Mouse (Mus musculus): ENCODE measurements around the gene Rapsn.
"Not testable (repeated sequence)": the region's sequence is repeated elsewhere in the genome, so short reads cannot be mapped to it uniquely, and the experiment has no call there.

Gene Rapsn

GRCm38 (mm10) chr2:91035385-91035784 lies at the start of gene Rapsn:
Rapsn (plus strand) TSS chr2:91035620.
- DNase-seq (ENCODE audit: low spot score in 2 of 2), result no peak

GRCm38 (mm10) chr2:90986055-90986454 lies 49.4 kb upstream of the Rapsn start:
- no peak for DNase-seq (ENCODE audit: low spot score in 2 of 2)

GRCm38 (mm10) chr2:91008536-91008935 lies 26.9 kb upstream of the Rapsn start:
- DNase-seq (ENCODE audit: low spot score in 2 of 2), result no peak

GRCm38 (mm10) chr2:91013881-91014280 lies 21.5 kb upstream of the Rapsn start:
- DNase-seq (ENCODE audit: low spot score in 2 of 2), result no peak

GRCm38 (mm10) chr2:91015386-91015785 lies 20.0 kb upstream of the Rapsn start:
- no peak for DNase-seq (ENCODE audit: low spot score in 2 of 2)

GRCm38 (mm10) chr2:91018061-91018788 lies 17.2 kb upstream of the Rapsn start:
- no peak for DNase-seq (ENCODE audit: low spot score in 2 of 2)

GRCm38 (mm10) chr2:91019911-91020310 lies 15.5 kb upstream of the Rapsn start:
- no peak for DNase-seq (ENCODE audit: low spot score in 2 of 2)

- DNase-seq (ENCODE audit: low spot score in 2 of 2), result not testable (repeated sequence)
Observed at GRCm38 (mm10) chr2:91022266-91022665, 13.2 kb upstream of the Rapsn start.

- no peak for DNase-seq (ENCODE audit: low spot score in 2 of 2)
Observed at GRCm38 (mm10) chr2:91023131-91023530, 12.3 kb upstream of the Rapsn start.

GRCm38 (mm10) chr2:91023956-91024355 lies 11.5 kb upstream of the Rapsn start:
- no peak for DNase-seq (ENCODE audit: low spot score in 2 of 2)

GRCm38 (mm10) chr2:91025081-91025516 lies 10.3 kb upstream of the Rapsn start:
- no peak for DNase-seq (ENCODE audit: low spot score in 2 of 2)

- no peak for DNase-seq (ENCODE audit: low spot score in 2 of 2)
Observed at GRCm38 (mm10) chr2:91026491-91026890, 8.9 kb upstream of the Rapsn start.

- DNase-seq (ENCODE audit: low spot score in 2 of 2), result no peak
Observed at GRCm38 (mm10) chr2:91027391-91028214, 7.8 kb upstream of the Rapsn start.

- no peak for DNase-seq (ENCODE audit: low spot score in 2 of 2)
Observed at GRCm38 (mm10) chr2:91031216-91031615, 4.2 kb upstream of the Rapsn start.

- DNase-seq (ENCODE audit: low spot score in 2 of 2), result no peak
Observed at GRCm38 (mm10) chr2:91033000-91033399, 2.4 kb upstream of the Rapsn start.

- no peak for DNase-seq (ENCODE audit: low spot score in 2 of 2)
Observed at GRCm38 (mm10) chr2:91041786-91042185, 6.4 kb downstream of the Rapsn start.

- DNase-seq (ENCODE audit: low spot score in 2 of 2), result no peak
Observed at GRCm38 (mm10) chr2:91042651-91043398, 7.4 kb downstream of the Rapsn start.

GRCm38 (mm10) chr2:91044727-91045126 lies 9.3 kb downstream of the Rapsn start:
- no peak for DNase-seq (ENCODE audit: low spot score in 2 of 2)

GRCm38 (mm10) chr2:91045805-91046204 lies 10.4 kb downstream of the Rapsn start:
- not testable (repeated sequence) for DNase-seq (ENCODE audit: low spot score in 2 of 2)

- no peak for DNase-seq (ENCODE audit: low spot score in 2 of 2)
Observed at GRCm38 (mm10) chr2:91047359-91047758, 11.9 kb downstream of the Rapsn start.

GRCm38 (mm10) chr2:91051917-91052316 lies 16.5 kb downstream of the Rapsn start:
- no peak for DNase-seq (ENCODE audit: low spot score in 2 of 2)

- no peak for DNase-seq (ENCODE audit: low spot score in 2 of 2)
Observed at GRCm38 (mm10) chr2:91052752-91053151, 17.3 kb downstream of the Rapsn start.

All from frontal cortex, postnatal 25 days (tissue).